Mouse (Mus musculus): ENCODE results near the gene Als2. TPM values are rescaled to one million over a fixed set of nuclear protein-coding genes. Genes with fewer than 3 reads are reported as not detected.

Gene Als2
- total and polyA plus RNA-seq, 3 experiments: 2.8 to 9.9 (median 9.8) TPM

- Histone ChIP-seq H3K9ac (ENCODE audit: low read depth, low read length) (no peak overlapping the region), H3K27ac (no peak overlapping the region), H3K79me2 (replicated peaks; ENCODE audit: control insufficient read depth, insufficient read depth, low read length) (no peaks in the 10 kb centered on the region), H3K36me3 (ENCODE audit: control insufficient read depth, insufficient read depth, low read length) (no peaks in the 10 kb centered on the region), H3K4me3 (no peak overlapping the region), H3K4me1 (ENCODE audit: control insufficient read depth, insufficient read depth, low read length) (peaks cover 1% of the 10 kb centered on the region), H3K27me3 (ENCODE audit: control insufficient read depth, insufficient read depth, low read length) (no peaks in the 10 kb centered on the region)
- 71% methylated on average over 8 of the region's 8 CpGs for WGBS
- DNase-seq: no peak
- intact Hi-C loops (cut with DNase I): no loop called here
- no peak for TF ChIP-seq EP300 (IDR thresholded peaks at IDR 0.05; ENCODE audit: insufficient read depth, low read depth, low read length)
- TF ChIP-seq CTCF (IDR thresholded peaks at IDR 0.05): no peak
- TF ChIP-seq POLR2A (IDR thresholded peaks at IDR 0.05; ENCODE audit: insufficient read depth, low read depth, low read length): no peak
Measured at GRCm38 (mm10) chr1:59162309-59163024, 74.6 kb downstream of the Als2 start.

- TF ChIP-seq CTCF (IDR thresholded peaks at IDR 0.05) (no peak), EP300 (IDR thresholded peaks at IDR 0.05; ENCODE audit: insufficient read depth, low read depth, low read length) (no peak), POLR2A (IDR thresholded peaks at IDR 0.05; ENCODE audit: insufficient read depth, low read depth, low read length) (no peak)
- Histone ChIP-seq H3K4me1 (ENCODE audit: control insufficient read depth, insufficient read depth, low read length) (peaks cover 1% of the 10 kb centered on the region), H3K27ac (no peak overlapping the region), H3K4me3 (no peak overlapping the region), H3K79me2 (replicated peaks; ENCODE audit: control insufficient read depth, insufficient read depth, low read length) (no peaks in the 10 kb centered on the region), H3K9ac (ENCODE audit: low read depth, low read length) (no peak overlapping the region), H3K27me3 (ENCODE audit: control insufficient read depth, insufficient read depth, low read length) (no peaks in the 10 kb centered on the region), H3K36me3 (ENCODE audit: control insufficient read depth, insufficient read depth, low read length) (no peaks in the 10 kb centered on the region)
- intact Hi-C loops (cut with DNase I): no loop called here
- DNase-seq: no peak
- WGBS: 87% methylated on average over 6 of the region's 6 CpGs
Measured at GRCm38 (mm10) chr1:59161396-59161795, 75.6 kb downstream of the Als2 start.

- Histone ChIP-seq H3K79me2 (replicated peaks; ENCODE audit: control insufficient read depth, insufficient read depth, low read length) (no peaks in the 10 kb centered on the region), H3K4me3 (no peak overlapping the region), H3K36me3 (ENCODE audit: control insufficient read depth, insufficient read depth, low read length) (no peaks in the 10 kb centered on the region), H3K27me3 (ENCODE audit: control insufficient read depth, insufficient read depth, low read length) (no peaks in the 10 kb centered on the region), H3K4me1 (ENCODE audit: control insufficient read depth, insufficient read depth, low read length) (peaks cover 1% of the 10 kb centered on the region), H3K9ac (ENCODE audit: low read depth, low read length) (no peak overlapping the region), H3K27ac (no peak overlapping the region)
- intact Hi-C loops (cut with DNase I): no loop called here
- no peak for DNase-seq
- WGBS: 53% methylated on average over 6 of the region's 6 CpGs
- TF ChIP-seq EP300 (IDR thresholded peaks at IDR 0.05; ENCODE audit: insufficient read depth, low read depth, low read length) (no peak), CTCF (IDR thresholded peaks at IDR 0.05) (no peak), POLR2A (IDR thresholded peaks at IDR 0.05; ENCODE audit: insufficient read depth, low read depth, low read length) (no peak)
Measured at GRCm38 (mm10) chr1:59160871-59161270, 76.2 kb downstream of the Als2 start.

GRCm38 (mm10) chr1:59159136-59159535 is 77.9 kb downstream of the Als2 start:
- H3K4me1 ChIP-seq (ENCODE audit: control insufficient read depth, insufficient read depth, low read length): peaks cover 1% of the 10 kb centered on the region
- TF ChIP-seq CTCF (IDR thresholded peaks at IDR 0.05) (no peak), EP300 (IDR thresholded peaks at IDR 0.05; ENCODE audit: insufficient read depth, low read depth, low read length) (no peak), POLR2A (IDR thresholded peaks at IDR 0.05; ENCODE audit: insufficient read depth, low read depth, low read length) (no peak)
- H3K27ac ChIP-seq: no peak overlapping the region
- no peaks in the 10 kb centered on the region for H3K79me2 ChIP-seq (replicated peaks; ENCODE audit: control insufficient read depth, insufficient read depth, low read length)
- no peaks in the 10 kb centered on the region for H3K27me3 ChIP-seq (ENCODE audit: control insufficient read depth, insufficient read depth, low read length)
- intact Hi-C loops (cut with DNase I): no loop called here
- no peak for DNase-seq
- 92% methylated on average over 3 of the region's 3 CpGs for WGBS
- H3K4me3 ChIP-seq: no peak overlapping the region
- H3K36me3 ChIP-seq (ENCODE audit: control insufficient read depth, insufficient read depth, low read length): no peaks in the 10 kb centered on the region
- no peak overlapping the region for H3K9ac ChIP-seq (ENCODE audit: low read depth, low read length)

- intact Hi-C loops (cut with DNase I): no loop called here
- no peak overlapping the region for H3K27ac ChIP-seq
- H3K79me2 ChIP-seq (replicated peaks; ENCODE audit: control insufficient read depth, insufficient read depth, low read length): no peaks in the 10 kb centered on the region
- DNase-seq: no peak
- 78% methylated on average over 7 of the region's 7 CpGs for WGBS
- peaks cover 1% of the 10 kb centered on the region for H3K4me1 ChIP-seq (ENCODE audit: control insufficient read depth, insufficient read depth, low read length)
- TF ChIP-seq EP300 (IDR thresholded peaks at IDR 0.05; ENCODE audit: insufficient read depth, low read depth, low read length) (no peak), CTCF (IDR thresholded peaks at IDR 0.05) (no peak), POLR2A (IDR thresholded peaks at IDR 0.05; ENCODE audit: insufficient read depth, low read depth, low read length) (no peak)
- no peaks in the 10 kb centered on the region for H3K36me3 ChIP-seq (ENCODE audit: control insufficient read depth, insufficient read depth, low read length)
- H3K27me3 ChIP-seq (ENCODE audit: control insufficient read depth, insufficient read depth, low read length): no peaks in the 10 kb centered on the region
- no peak overlapping the region for H3K4me3 ChIP-seq
- no peak overlapping the region for H3K9ac ChIP-seq (ENCODE audit: low read depth, low read length)
Measured at GRCm38 (mm10) chr1:59158498-59158897, 78.5 kb downstream of the Als2 start.

- peaks cover 1% of the 10 kb centered on the region for H3K4me1 ChIP-seq (ENCODE audit: control insufficient read depth, insufficient read depth, low read length)
- intact Hi-C loops (cut with DNase I): no loop called here
- no peak for DNase-seq
- H3K27ac ChIP-seq: no peak overlapping the region
- no peaks in the 10 kb centered on the region for H3K27me3 ChIP-seq (ENCODE audit: control insufficient read depth, insufficient read depth, low read length)
- TF ChIP-seq POLR2A (IDR thresholded peaks at IDR 0.05; ENCODE audit: insufficient read depth, low read depth, low read length): no peak
- TF ChIP-seq CTCF (IDR thresholded peaks at IDR 0.05): no peak
- no peak for TF ChIP-seq EP300 (IDR thresholded peaks at IDR 0.05; ENCODE audit: insufficient read depth, low read depth, low read length)
- no peaks in the 10 kb centered on the region for H3K36me3 ChIP-seq (ENCODE audit: control insufficient read depth, insufficient read depth, low read length)
- no peak overlapping the region for H3K9ac ChIP-seq (ENCODE audit: low read depth, low read length)
- H3K4me3 ChIP-seq: no peak overlapping the region
- no peaks in the 10 kb centered on the region for H3K79me2 ChIP-seq (replicated peaks; ENCODE audit: control insufficient read depth, insufficient read depth, low read length)
- 76% methylated on average over 4 of the region's 4 CpGs for WGBS
Measured at GRCm38 (mm10) chr1:59157846-59158245, 79.2 kb downstream of the Als2 start.

Data from heart, adult 2 months (tissue).